Mouse (Mus musculus) hindbrain, embryonic 12.5 days (tissue): ENCODE data around the gene Rbfox2. TPM values are rescaled to one million over a fixed set of nuclear protein-coding genes. Genes with fewer than 3 reads are reported as not detected.

ENCODE experiments used
- ATAC-seq: fragments of 200-750 bp; cut with Nextera tagmentation; 2 replicates; pipeline ENCODE4 v1.8.0; 2017; ENCODE audit warnings: moderate TSS enrichment; ENCODE audit not compliant: low FRiP score
- H3K27ac ChIP-seq: fragments of 300-500 bp; sonication (generic); 2 replicates; pipeline ENCODE4 v1.5.1; 2016; ENCODE audit warnings: mild to moderate bottlenecking
- H3K27me3 ChIP-seq: fragments of 300-500 bp; sonication (generic); 2 replicates; pipeline ENCODE4 v1.6.1; 2016; ENCODE audit warnings: mild to moderate bottlenecking
- H3K36me3 ChIP-seq: fragments of 300-500 bp; sonication (generic); 2 replicates; pipeline ENCODE4 v1.6.1; 2016; ENCODE audit warnings: mild to moderate bottlenecking
- H3K4me1 ChIP-seq: fragments of 300-500 bp; sonication (generic); 2 replicates; pipeline ENCODE4 v1.6.1; 2016
- H3K4me2 ChIP-seq: fragments of 300-500 bp; sonication (generic); replicated peaks from 2 replicates; pipeline ENCODE4 v1.6.1; 2016; ENCODE audit warnings: mild to moderate bottlenecking
- H3K4me3 ChIP-seq: fragments of 300-500 bp; sonication (generic); 2 replicates; pipeline ENCODE4 v1.5.1; 2016; ENCODE audit warnings: mild to moderate bottlenecking
- H3K9ac ChIP-seq: fragments of 300-500 bp; sonication (generic); 2 replicates; pipeline ENCODE4 v1.6.1; 2016; ENCODE audit warnings: mild to moderate bottlenecking, moderate library complexity
- H3K9me3 ChIP-seq: fragments of 300-500 bp; sonication (generic); replicated peaks from 2 replicates; pipeline ENCODE4 v1.6.1; 2016; ENCODE audit warnings: mild to moderate bottlenecking
- WGBS: fragments of 180-500 bp; shearing (Covaris S2); methylation state at CpG from one replicate; pipeline ENCODE4 v1.1.7; 2016; 5-methylcytosine and 5-hydroxymethylcytosine counted together
- polyA plus RNA-seq: library from polyadenylated mRNA; unstranded; fragments of >200 nt; fragmentation: Nextera tagmentation; extraction: Ambion mirVana; gene quantifications from 2 replicates; pipeline ENCODE4 v1.2.1, GENCODE M21; 2016

Gene Rbfox2
- polyA plus RNA-seq, 1 experiment from 2014 or later = 156 TPM

DNA sequence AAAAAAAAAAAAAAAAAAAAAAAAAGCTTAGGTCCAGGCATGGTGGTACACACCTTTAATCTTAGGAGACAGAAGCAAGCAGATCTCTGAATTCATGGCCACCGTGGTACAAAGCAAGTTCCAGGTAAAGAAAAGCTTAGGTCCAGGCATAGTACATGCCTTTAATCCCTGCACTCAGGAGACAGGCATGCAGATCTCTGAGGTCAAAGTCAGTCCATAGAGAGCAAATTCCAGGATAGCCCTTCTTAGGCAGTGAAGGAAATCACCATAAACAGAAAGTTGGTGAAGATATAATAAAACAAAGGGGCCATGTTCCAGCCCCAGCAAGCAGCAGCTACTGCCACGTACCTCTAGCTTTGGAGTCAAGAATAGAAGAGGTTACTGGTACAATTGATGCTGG lies 44.0 kb downstream of the Rbfox2 start:
- no peak for ATAC-seq
- 96% methylated on average over 2 of the region's 2 CpGs for WGBS
- Histone ChIP-seq H3K9me3 (no peaks in the 10 kb centered on the region), H3K4me2 (no peak overlapping the region), H3K4me3 (no peak overlapping the region), H3K27me3 (no peaks in the 10 kb centered on the region), H3K4me1 (peaks cover 17% of the 10 kb centered on the region), H3K36me3 (no peaks in the 10 kb centered on the region), H3K27ac (no peak overlapping the region), H3K9ac (no peak overlapping the region)

DNA sequence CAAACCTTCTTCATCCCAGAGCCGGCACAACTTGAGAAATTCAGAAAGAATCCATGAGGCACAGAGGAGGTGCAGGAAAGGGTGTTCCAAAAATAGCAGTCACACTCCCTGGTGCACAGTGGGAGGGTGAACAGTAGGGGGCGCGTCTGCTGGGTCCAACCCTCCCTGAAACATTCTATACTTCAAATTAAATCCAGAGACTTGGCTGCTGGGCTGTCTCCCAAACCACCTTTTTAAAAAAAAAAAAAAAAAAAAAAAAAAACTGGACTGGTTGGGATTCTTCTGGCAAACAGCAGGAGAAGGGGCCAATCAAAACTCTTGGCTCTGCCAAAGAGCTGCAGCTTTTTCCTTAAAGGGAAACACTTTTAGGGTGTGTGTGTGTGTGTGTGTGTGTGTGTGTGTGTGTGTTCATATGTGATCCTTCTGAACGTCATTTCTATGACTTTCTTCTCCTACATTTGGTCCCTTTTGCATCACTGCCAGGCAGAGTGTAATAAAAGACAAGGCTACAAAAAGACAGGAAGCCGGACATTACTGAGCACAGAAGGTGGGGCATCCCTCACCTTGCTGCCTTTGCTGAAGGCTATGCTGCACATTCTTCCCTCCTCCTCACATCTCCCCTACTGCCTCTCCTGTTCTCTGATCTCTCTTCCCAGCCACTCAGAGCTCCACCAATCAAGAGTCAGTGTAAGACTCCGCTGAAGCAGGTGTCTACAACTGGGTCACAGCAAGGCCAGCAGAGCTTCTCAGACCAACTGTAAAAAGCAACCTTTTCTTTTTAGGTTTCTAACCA lies 49.2 kb downstream of the Rbfox2 start:
- Histone ChIP-seq H3K27me3 (no peaks in the 10 kb centered on the region), H3K4me3 (no peak overlapping the region), H3K4me2 (no peak overlapping the region), H3K36me3 (no peaks in the 10 kb centered on the region), H3K4me1 (peaks cover 23% of the 10 kb centered on the region), H3K9ac (no peak overlapping the region), H3K27ac (peak overlapping the region; percentile 7), H3K9me3 (no peaks in the 10 kb centered on the region)
- 25% methylated on average over 6 of the region's 6 CpGs for WGBS
- ATAC-seq = no peak

DNA sequence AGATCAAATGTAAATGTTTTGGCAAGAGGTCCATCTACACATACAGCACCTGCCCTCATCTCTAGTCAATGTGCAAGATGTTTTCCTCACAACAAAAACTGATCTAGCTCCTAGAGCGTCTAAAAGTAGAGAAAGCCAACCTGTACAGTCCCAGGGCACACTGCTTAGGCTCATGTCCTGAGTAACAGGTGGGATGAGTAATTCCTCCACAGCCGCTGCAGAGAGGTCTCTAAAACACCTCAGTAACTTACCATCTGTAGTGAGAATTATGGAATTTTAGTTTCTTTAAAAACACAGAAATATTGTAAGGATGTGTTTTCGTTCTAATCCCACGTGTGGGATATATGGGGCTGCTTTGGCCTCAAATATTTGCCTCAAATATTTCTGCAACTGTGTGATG lies 50.0 kb downstream of the Rbfox2 start:
- Histone ChIP-seq H3K36me3 (no peaks in the 10 kb centered on the region), H3K27ac (no peak overlapping the region; the same call in 1 of the 2 replicates), H3K9me3 (no peaks in the 10 kb centered on the region), H3K4me3 (no peak overlapping the region), H3K27me3 (no peaks in the 10 kb centered on the region), H3K4me2 (no peak overlapping the region), H3K9ac (no peak overlapping the region), H3K4me1 (peaks cover 24% of the 10 kb centered on the region)
- WGBS = 82% methylated on average over 4 of the region's 4 CpGs
- ATAC-seq = no peak

DNA sequence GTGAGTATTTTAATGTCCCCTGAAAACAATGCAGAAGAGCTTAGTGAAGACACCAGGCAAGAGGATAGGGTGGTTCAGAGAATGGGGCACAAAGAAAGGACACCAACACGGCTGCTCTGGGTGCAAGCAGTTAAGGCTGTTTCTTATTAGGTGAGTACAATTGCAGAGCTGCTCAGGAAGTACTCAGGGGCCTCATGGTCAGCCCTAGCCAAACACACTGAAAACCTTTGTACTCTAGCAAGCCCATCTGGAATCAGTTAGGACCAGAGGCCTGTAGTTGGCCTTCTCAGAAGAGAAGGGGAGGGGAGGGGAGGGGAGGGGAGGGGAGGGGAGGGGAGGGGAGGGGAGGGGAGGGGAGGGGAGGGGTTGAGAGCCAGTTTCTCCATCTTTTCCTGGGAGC lies 52.2 kb downstream of the Rbfox2 start:
- Histone ChIP-seq H3K4me3 (no peak overlapping the region), H3K27ac (peak overlapping the region; percentile 67), H3K9ac (no peak overlapping the region), H3K4me2 (no peak overlapping the region), H3K9me3 (no peaks in the 10 kb centered on the region), H3K36me3 (no peaks in the 10 kb centered on the region), H3K27me3 (no peaks in the 10 kb centered on the region), H3K4me1 (peaks cover 32% of the 10 kb centered on the region)
- ATAC-seq = no peak
- 39% methylated on average over 1 of the region's 1 CpGs for WGBS

DNA sequence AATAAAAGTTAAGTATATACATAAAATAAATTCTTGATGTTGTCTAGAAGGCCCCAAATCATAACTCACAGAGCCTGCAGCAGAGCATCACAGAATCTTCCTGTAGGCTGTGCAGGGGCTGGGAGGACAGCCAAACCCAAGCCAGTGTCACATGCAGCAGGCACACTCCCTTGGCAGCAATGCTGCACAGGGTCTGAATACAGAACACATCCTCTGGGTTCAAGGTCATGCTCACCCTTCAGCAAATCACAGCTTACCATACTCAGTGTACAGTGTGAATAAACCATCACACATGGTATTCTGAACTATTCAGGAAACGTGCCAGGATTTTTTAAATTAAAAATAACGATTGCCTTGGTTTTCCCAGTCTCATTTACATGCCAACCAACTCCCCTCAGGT lies 52.7 kb downstream of the Rbfox2 start:
- 61% methylated on average over 2 of the region's 2 CpGs for WGBS
- Histone ChIP-seq H3K9ac (no peak overlapping the region), H3K4me2 (no peak overlapping the region), H3K4me3 (no peak overlapping the region), H3K36me3 (no peaks in the 10 kb centered on the region), H3K4me1 (peaks cover 32% of the 10 kb centered on the region), H3K27ac (peak overlapping the region; percentile 67), H3K27me3 (no peaks in the 10 kb centered on the region), H3K9me3 (no peaks in the 10 kb centered on the region)
- no peak for ATAC-seq

DNA sequence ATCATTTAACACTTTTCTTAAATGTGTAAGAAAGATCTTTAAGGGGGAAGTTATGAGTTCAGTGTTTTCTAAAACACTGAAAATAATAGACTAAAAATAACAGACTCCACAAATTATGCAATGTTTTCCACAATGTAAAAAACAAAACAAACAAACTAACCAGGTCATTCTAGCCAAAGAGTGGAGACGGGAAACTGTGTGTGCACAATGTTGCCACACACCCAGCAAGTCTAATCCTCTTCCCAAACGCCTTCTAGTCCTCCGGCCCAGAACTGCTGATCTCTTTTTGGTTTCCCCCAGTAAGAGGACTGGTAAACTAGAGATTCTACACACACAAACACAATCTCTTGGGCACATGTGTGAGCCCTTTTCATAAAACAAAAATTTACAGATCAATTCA lies 55.1 kb downstream of the Rbfox2 start:
- Histone ChIP-seq H3K4me2 (no peak overlapping the region), H3K9me3 (no peaks in the 10 kb centered on the region), H3K36me3 (no peaks in the 10 kb centered on the region), H3K27ac (no peak overlapping the region), H3K4me1 (peaks cover 30% of the 10 kb centered on the region), H3K27me3 (no peaks in the 10 kb centered on the region), H3K9ac (no peak overlapping the region), H3K4me3 (no peak overlapping the region)
- WGBS = 76% methylated on average over 3 of the region's 3 CpGs
- ATAC-seq = no peak

DNA sequence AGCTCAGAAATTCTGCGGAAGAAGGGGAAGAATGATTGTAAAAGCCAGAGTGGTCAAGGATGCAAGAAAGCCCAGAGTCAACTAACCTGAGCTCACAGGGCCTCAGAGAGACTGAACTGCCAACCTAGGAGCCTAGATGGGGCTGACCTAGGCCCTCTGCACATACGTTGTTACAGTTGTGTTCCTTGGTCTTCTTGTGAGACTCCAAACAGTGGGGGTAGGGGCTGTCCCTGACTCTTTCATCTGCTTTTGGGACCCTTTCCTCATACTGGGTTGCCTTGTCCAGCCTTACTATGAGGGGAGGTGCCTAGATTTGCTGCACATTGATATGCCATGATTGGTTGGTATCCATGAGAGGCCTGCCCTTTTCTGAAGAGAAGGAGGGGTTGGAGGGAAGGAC lies 56.0 kb downstream of the Rbfox2 start:
- WGBS = 90% methylated on average over 2 of the region's 2 CpGs
- peaks cover 38% of the 10 kb centered on the region for H3K4me1 ChIP-seq
- H3K4me3 ChIP-seq = no peak overlapping the region
- no peak overlapping the region for H3K9ac ChIP-seq
- ATAC-seq = no peak
- H3K4me2 ChIP-seq = no peak overlapping the region
- H3K27me3 ChIP-seq = no peaks in the 10 kb centered on the region
- H3K36me3 ChIP-seq = no peaks in the 10 kb centered on the region
- H3K27ac ChIP-seq = no peak overlapping the region
- no peaks in the 10 kb centered on the region for H3K9me3 ChIP-seq

DNA sequence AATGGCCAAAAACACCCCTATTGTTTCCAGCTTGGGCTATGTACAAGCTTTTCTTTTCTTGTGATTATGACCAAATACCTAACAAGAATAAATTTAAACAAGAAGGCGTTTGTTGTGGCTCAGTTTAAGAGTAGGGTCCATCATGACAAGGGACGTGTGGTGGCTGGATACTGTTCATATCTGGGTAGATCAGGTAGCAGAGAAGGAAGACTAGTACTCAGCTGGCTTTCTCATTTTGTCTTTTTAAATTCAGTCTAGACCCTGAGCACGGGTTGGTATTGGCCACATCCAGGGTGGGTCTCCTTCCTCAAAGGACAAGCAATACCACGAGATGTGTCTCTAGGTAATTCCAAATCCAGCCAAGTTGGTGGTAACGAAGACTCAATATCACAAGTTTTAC lies 57.4 kb downstream of the Rbfox2 start:
- Histone ChIP-seq H3K4me1 (peaks cover 41% of the 10 kb centered on the region), H3K4me2 (no peak overlapping the region), H3K36me3 (no peaks in the 10 kb centered on the region), H3K9me3 (no peaks in the 10 kb centered on the region), H3K9ac (no peak overlapping the region), H3K27me3 (no peaks in the 10 kb centered on the region), H3K4me3 (no peak overlapping the region), H3K27ac (no peak overlapping the region)
- 88% methylated on average over 5 of the region's 5 CpGs for WGBS
- ATAC-seq = no peak

DNA sequence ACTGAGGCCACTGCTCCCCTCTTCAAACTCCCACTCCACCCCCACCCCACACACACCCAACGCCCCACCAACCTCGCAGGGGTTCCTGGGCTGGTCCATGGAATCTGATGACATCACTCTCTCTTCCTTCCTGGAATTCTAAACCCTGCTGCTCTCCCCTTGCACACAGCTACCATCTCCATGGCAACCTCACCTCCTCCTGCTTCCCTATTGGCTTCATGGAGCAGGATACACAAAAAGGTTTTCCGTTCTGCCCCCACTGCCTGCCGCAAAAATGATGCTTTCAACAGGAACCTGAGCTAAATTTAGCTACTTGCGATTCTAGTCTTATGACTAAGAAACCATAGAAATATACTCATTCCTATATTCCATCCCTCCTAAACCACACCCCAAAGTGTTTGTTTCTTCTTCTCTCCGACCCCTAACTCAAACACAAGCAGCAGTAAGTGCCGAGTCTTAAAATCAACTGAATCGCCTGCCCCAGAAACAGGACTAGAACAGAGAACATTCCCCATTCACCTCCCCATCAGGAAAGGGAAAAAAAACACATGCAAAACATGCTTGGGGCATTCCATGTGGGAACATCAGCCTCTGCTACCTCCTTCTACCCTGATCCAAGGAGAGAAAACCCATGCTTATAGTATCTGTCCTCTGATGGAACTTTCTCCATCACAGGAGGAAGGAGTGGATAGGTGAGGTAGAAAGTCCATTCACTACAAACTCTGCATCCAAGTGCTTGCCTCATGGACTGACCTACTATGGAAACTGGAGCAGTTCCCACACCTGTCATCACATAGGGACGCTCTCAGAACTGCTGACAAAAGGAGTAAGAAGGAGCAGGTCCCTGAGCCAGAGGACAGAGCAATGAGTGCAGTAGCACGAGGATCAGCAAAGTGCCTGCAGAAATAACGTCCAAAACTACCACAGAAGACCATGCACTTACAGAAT lies 61.1 kb downstream of the Rbfox2 start:
- Histone ChIP-seq H3K4me1 (peaks cover 36% of the 10 kb centered on the region), H3K9me3 (no peaks in the 10 kb centered on the region), H3K27me3 (no peaks in the 10 kb centered on the region), H3K36me3 (no peaks in the 10 kb centered on the region), H3K9ac (peak overlapping the region; percentile 41), H3K4me2 (peak overlapping the region; percentile 51), H3K27ac (peak overlapping the region; percentile 87), H3K4me3 (peak overlapping the region; percentile 25)
- peak; percentile 93 for ATAC-seq
- 11% methylated on average over 11 of the region's 11 CpGs for WGBS

DNA sequence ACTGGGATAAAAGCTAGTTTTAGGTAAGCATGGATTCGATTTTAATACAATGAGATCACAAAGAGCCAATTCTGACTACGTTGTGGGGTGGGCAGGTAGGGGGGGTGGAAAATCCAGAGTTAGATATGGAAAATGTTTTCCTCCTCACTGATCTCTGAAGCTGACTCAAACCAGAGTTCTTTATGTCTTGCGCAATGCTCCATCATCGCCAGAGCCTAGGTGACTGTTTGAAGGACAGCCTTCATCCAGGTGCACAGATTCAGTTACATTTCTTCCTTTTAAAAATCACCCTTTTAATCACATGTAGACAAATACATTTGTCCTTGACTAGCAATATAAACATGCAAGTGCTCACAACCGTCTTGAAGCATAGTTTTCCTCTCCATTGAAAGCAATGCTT lies 62.2 kb downstream of the Rbfox2 start:
- no peak for ATAC-seq
- Histone ChIP-seq H3K27ac (peak overlapping the region; percentile 30; the same call in 1 of the 2 replicates), H3K4me3 (peak overlapping the region; percentile 14; the same call in 1 of the 2 replicates), H3K9ac (no peak overlapping the region), H3K4me2 (peak overlapping the region; percentile 51), H3K4me1 (peaks cover 31% of the 10 kb centered on the region), H3K27me3 (no peaks in the 10 kb centered on the region), H3K9me3 (no peaks in the 10 kb centered on the region), H3K36me3 (no peaks in the 10 kb centered on the region)
- WGBS = 85% methylated on average over 5 of the region's 5 CpGs

DNA sequence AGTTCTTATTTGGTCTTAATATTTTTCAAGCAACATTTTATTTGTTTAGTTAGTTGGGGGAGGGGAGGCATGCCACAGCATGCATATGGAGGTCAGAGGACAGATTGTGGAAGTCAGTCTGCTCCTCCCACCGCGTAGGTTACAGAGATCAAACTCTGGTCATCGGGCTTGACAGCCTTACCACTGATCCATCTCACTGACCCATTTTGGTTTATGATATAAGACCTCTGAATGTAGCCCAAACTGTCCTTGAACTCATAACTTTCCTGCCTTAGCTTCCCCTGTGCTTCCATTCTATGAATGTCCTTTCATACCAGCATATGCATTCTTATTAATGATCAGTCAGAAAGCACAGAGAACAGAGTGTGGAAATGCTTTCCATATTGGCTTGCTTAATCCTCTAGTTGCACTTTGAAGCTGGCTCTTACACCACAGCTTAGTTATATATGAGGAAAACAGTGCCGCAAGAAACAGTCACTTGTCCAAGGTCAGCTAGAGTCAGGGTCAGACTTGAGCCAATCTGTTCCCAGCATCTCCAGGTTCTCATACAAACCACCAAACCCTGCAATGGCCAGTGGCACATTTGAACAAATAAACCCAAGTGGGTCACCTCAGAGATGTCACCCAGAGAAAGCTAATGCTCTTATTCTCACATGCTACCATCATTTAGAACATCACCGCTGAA lies 62.8 kb downstream of the Rbfox2 start:
- no peak for ATAC-seq
- 0 out of 2 replicates have a peak overlapping the region, but pooled peaks have one; percentile 30 for H3K27ac ChIP-seq
- no peaks in the 10 kb centered on the region for H3K27me3 ChIP-seq
- 86% methylated on average over 5 of the region's 5 CpGs for WGBS
- no peak overlapping the region for H3K4me3 ChIP-seq
- peak overlapping the region; percentile 51 for H3K4me2 ChIP-seq
- no peaks in the 10 kb centered on the region for H3K36me3 ChIP-seq
- H3K4me1 ChIP-seq = peaks cover 31% of the 10 kb centered on the region
- H3K9ac ChIP-seq = no peak overlapping the region
- no peaks in the 10 kb centered on the region for H3K9me3 ChIP-seq

DNA sequence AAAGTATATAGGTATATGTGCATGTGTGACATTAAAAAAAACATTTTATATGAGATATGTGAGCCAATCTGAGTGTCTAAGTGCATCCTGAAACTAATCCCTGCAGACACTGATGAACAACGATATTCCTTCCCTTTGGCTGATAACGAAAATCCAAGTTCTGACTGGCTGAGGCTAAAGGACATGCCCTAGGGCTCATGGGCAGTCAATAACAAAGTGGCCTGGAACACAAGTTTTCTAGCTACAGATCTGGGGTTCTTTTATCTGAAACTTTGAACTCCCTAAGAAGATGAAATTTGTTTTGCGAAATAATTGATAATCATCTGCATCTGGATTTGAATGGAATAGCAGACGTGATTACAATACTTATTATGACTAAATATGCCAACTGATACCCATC lies 66.2 kb downstream of the Rbfox2 start:
- no peak overlapping the region for H3K4me3 ChIP-seq
- no peaks in the 10 kb centered on the region for H3K27me3 ChIP-seq
- WGBS = 87% methylated on average over 4 of the region's 4 CpGs
- no peak for ATAC-seq
- no peak overlapping the region for H3K27ac ChIP-seq
- H3K9ac ChIP-seq = no peak overlapping the region
- H3K4me1 ChIP-seq = peaks cover 27% of the 10 kb centered on the region
- no peak overlapping the region for H3K4me2 ChIP-seq
- H3K9me3 ChIP-seq = no peaks in the 10 kb centered on the region
- no peaks in the 10 kb centered on the region for H3K36me3 ChIP-seq
